Mouse (Mus musculus) embryonic facial prominence, embryonic 14.5 days (tissue): ENCODE measurements around the gene Gm6614. TPM values are rescaled to one million over a fixed set of nuclear protein-coding genes. Genes with fewer than 3 reads are reported as not detected.

Experiments
- ATAC-seq: fragments of 200-750 bp; cut with Nextera tagmentation; 2 replicates; pipeline ENCODE4 v1.8.0; 2017; ENCODE audit warnings: low read depth, moderate number of reproducible peaks, moderate TSS enrichment
- DNase-seq: peaks from one replicate; pipeline ENCODE4 v3.0.0-alpha.2; 2015; ENCODE audit warnings: low spot score
- H3K27ac ChIP-seq: fragments of 300-500 bp; sonication (generic); replicated peaks from 2 replicates; pipeline ENCODE4 v1.5.1; 2014; ENCODE audit warnings: low read depth, mild to moderate bottlenecking, low read length, moderate library complexity
- H3K27me3 ChIP-seq: fragments of 300-500 bp; sonication (generic); replicated peaks from 2 replicates; pipeline ENCODE4 v1.6.1; 2014; ENCODE audit warnings: low read length; ENCODE audit not compliant: control insufficient read depth, insufficient read depth
- H3K36me3 ChIP-seq: fragments of 300-500 bp; sonication (generic); 2 replicates; pipeline ENCODE4 v1.6.1; 2014; ENCODE audit warnings: low read length, mixed read lengths; ENCODE audit not compliant: control insufficient read depth, insufficient read depth
- H3K4me1 ChIP-seq: fragments of 300-500 bp; sonication (generic); 2 replicates; pipeline ENCODE4 v1.6.1; 2014; ENCODE audit warnings: antibody characterized with exemption, low read length; ENCODE audit not compliant: control insufficient read depth, insufficient read depth
- H3K4me2 ChIP-seq: fragments of 300-500 bp; sonication (generic); 2 replicates; pipeline ENCODE4 v1.6.1; 2014; ENCODE audit warnings: low read depth, mild to moderate bottlenecking, low read length, moderate library complexity, mixed read lengths
- H3K4me3 ChIP-seq: fragments of 300-500 bp; sonication (generic); 2 replicates; pipeline ENCODE4 v1.5.1; 2014; ENCODE audit warnings: low read depth, mild to moderate bottlenecking, low read length
- H3K9ac ChIP-seq: fragments of 300-500 bp; sonication (generic); 2 replicates; pipeline ENCODE4 v1.6.1; 2014; ENCODE audit warnings: low read depth, mild to moderate bottlenecking, low read length, moderate library complexity, mixed read lengths
- H3K9me3 ChIP-seq: fragments of 300-500 bp; sonication (generic); 2 replicates; pipeline ENCODE4 v1.6.1; 2016; ENCODE audit warnings: low read length; ENCODE audit not compliant: control insufficient read depth
- WGBS: fragments of 180-500 bp; shearing (Covaris S2); extraction: QIAGEN DNeasy Blood & Tissue Kit; methylation state at CpG from one replicate; pipeline ENCODE4 v1.1.7; 2014; 5-methylcytosine and 5-hydroxymethylcytosine counted together
- polyA plus RNA-seq: library from polyadenylated mRNA; unstranded; fragments of >200 nt; fragmentation: Nextera tagmentation; extraction: Ambion mirVana; gene quantifications from 2 replicates; pipeline ENCODE4 v1.2.1, GENCODE M21; 2014

The Gm6614 gene
- polyA plus RNA-seq, 1 experiment from 2014 or later, result not detected

DNA sequence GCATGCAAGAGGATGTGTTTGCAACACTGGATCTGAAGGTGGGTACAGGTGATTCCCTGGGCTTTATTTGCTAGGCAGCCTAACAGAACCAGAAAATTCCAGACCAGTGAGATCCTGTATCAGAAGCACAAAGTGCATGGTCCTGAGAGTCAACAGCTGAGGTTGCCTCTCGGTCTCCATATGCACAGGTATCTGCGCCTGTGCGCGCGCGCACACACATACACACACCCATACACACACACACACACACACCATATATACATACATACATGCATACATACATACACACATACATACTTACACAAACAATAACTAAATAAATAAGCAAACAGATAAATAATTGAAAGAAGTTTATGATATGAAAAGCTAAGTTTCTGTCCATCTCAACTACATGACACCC, 24.4 kb downstream of the Gm6614 start:
- H3K9ac ChIP-seq, result no peak overlapping the region
- no peaks in the 10 kb centered on the region for H3K9me3 ChIP-seq
- no peaks in the 10 kb centered on the region for H3K36me3 ChIP-seq
- H3K27ac ChIP-seq, result no peak overlapping the region
- H3K4me1 ChIP-seq, result no peaks in the 10 kb centered on the region
- no peak for DNase-seq
- no peak for ATAC-seq
- H3K4me2 ChIP-seq, result no peak overlapping the region
- no peaks in the 10 kb centered on the region for H3K27me3 ChIP-seq
- H3K4me3 ChIP-seq, result no peak overlapping the region
- 98% methylated on average over 6 of the region's 6 CpGs for WGBS

DNA sequence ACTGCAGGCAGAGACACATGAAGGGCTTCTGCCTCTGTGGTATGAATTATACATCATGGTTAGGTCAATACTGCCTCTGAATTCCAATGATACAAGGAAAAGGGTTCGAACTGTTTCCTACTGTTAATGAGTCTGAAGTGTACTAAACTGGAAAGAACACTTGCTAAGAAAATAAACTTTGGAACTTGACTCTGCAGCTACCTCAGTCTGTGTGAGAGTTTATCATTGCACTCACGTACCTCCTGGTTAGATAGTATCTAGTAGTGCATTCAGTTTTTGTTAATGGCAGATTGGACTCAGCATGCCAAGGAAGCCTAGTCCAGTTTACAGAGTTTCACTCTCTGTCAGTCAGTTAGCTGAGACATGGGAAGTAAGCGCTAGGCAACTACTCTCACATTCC, 26.6 kb downstream of the Gm6614 start:
- ATAC-seq (no peak), DNase-seq (no peak)
- Histone ChIP-seq H3K27ac (no peak overlapping the region), H3K4me1 (no peaks in the 10 kb centered on the region), H3K9ac (no peak overlapping the region), H3K36me3 (no peaks in the 10 kb centered on the region), H3K9me3 (no peaks in the 10 kb centered on the region), H3K27me3 (no peaks in the 10 kb centered on the region), H3K4me3 (no peak overlapping the region), H3K4me2 (no peak overlapping the region)
- WGBS, result 73% methylated on average over 3 of the region's 3 CpGs

DNA sequence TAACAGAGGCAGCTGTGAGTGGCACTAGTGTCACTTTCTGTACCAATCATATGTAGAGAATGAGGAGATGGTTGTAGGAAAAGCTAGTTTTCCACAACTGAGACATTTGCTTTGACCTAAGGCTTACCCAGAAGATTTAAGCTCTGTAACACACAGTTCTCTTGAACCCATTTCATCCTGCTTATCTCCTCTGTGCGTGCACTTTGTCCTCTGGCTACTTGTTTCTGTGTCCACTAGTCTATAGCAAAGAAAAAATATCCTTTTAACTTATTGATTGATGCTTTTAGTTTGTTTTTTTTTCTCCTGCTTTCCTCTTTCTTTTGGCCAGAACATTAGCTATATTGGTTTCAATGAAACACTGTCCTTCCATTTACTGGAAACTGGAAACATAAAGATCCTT, 48.8 kb downstream of the Gm6614 start:
- no peaks in the 10 kb centered on the region for H3K4me1 ChIP-seq
- no peak overlapping the region for H3K4me3 ChIP-seq
- no peaks in the 10 kb centered on the region for H3K9me3 ChIP-seq
- H3K4me2 ChIP-seq, result no peak overlapping the region
- no peaks in the 10 kb centered on the region for H3K27me3 ChIP-seq
- DNase-seq (no peak), ATAC-seq (no peak)
- H3K9ac ChIP-seq, result no peak overlapping the region
- 91% methylated on average over 1 of the region's 1 CpGs for WGBS
- no peaks in the 10 kb centered on the region for H3K36me3 ChIP-seq
- H3K27ac ChIP-seq, result no peak overlapping the region

DNA sequence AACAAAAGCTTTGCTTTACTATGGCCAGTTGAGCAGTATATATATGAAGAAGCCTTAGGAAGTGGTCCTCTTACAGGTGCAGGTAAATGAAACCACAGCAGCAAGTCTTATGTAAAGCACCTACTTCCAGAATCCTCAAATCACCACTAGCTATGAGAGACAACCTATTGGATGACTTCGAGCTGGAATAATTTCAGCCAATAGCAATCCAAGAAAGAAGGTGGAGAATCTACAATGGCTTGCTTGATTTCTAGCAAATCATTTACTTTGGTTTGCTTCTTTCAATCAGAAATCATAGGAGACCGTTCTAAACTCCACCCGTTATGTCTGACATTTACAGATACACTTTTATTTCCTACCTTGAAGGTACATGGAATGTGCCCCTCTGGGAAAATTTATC, 49.4 kb downstream of the Gm6614 start:
- no peak overlapping the region for H3K4me2 ChIP-seq
- H3K36me3 ChIP-seq, result no peaks in the 10 kb centered on the region
- 87% methylated on average over 3 of the region's 3 CpGs for WGBS
- H3K27me3 ChIP-seq, result no peaks in the 10 kb centered on the region
- no peaks in the 10 kb centered on the region for H3K9me3 ChIP-seq
- ATAC-seq (no peak), DNase-seq (no peak)
- no peak overlapping the region for H3K9ac ChIP-seq
- H3K4me1 ChIP-seq, result no peaks in the 10 kb centered on the region
- no peak overlapping the region for H3K4me3 ChIP-seq
- H3K27ac ChIP-seq, result no peak overlapping the region

DNA sequence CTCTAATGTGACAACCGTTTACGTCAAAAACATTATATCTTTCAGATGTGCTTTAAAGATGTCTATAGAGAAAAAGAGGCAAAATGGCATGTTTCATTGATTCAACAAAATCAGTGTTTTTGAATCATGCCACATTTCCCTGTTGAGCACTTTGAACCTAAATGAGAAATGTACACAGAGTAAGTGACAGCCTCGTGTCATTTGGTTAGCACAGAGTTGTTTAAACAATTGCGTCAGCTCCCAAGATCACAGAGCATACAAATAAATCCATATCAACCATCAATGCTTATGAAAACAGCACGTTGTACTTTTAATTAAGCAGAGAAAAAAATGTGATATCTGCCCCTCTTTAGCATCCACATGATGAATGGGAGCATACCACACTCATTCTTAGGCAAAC, 50.7 kb downstream of the Gm6614 start:
- 71% methylated on average over 5 of the region's 5 CpGs for WGBS

DNA sequence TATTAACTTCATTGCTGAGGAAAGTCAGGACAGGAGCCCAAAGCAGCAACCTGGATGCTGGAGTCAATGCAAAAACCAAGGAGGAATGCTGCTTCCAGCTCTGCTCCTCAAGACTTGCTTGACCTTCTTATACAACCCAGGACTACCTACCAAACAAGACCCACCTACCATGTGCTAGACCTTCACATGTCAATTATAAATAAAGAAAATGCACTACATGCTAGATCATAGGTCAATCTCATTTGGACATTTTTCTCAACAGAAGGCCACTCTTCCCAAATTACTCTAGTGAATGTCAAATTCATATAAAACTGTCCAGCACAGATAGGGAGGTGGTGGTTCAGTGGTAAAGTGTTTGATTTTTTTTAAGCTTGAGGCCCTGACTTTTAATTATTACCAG, 64.4 kb downstream of the Gm6614 start, which contains the start of gene Slco1a1:
TSS of gene Slco1a1 (minus strand) at position 101 of the 400 bp plus-strand sequence.
- no peaks in the 10 kb centered on the region for H3K9me3 ChIP-seq
- H3K4me3 ChIP-seq, result no peak within 1 kb of the TSS
- H3K4me2 ChIP-seq, result no peak within 1 kb of the TSS
- no peak for ATAC-seq
- no peaks in the 10 kb centered on the region for H3K36me3 ChIP-seq
- no peak within 1 kb of the TSS for H3K9ac ChIP-seq
- no peaks in the 10 kb centered on the region for H3K27me3 ChIP-seq
- H3K27ac ChIP-seq, result no peak within 1 kb of the TSS
- no peak for DNase-seq
- H3K4me1 ChIP-seq, result no peaks in the 10 kb centered on the region

More for the DNA sequence above, 50.7 kb downstream of the Gm6614 start:
- no peaks in the 10 kb centered on the region for H3K36me3 ChIP-seq
- H3K4me3 ChIP-seq, result no peak overlapping the region
- H3K27ac ChIP-seq, result no peak overlapping the region
- H3K27me3 ChIP-seq, result no peaks in the 10 kb centered on the region
- H3K9ac ChIP-seq, result no peak overlapping the region
- DNase-seq (no peak), ATAC-seq (no peak)
- no peak overlapping the region for H3K4me2 ChIP-seq
- no peaks in the 10 kb centered on the region for H3K9me3 ChIP-seq
- H3K4me1 ChIP-seq, result no peaks in the 10 kb centered on the region

DNA sequence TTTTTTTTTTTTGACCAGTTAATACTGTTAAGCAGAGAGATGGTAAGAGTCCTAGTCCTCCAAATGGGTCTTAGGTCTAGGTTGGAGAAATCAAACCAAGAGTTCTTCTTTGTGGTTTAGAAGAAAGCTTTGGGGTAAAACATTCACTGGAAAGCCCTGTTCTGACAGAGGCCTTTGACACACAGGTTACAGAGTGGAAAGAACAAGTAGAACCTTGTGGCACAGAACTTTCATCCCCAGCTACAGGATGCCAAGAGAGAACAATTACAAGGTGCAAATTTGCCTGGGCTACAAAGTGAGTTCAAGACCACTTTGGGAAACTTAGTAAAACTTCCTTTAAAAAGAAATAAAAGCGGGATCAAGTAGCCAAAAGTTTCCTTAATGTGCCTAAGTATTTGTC, 70.8 kb downstream of the Gm6614 start:
- Histone ChIP-seq H3K9me3 (no peaks in the 10 kb centered on the region), H3K36me3 (no peaks in the 10 kb centered on the region), H3K9ac (no peak overlapping the region), H3K27me3 (no peaks in the 10 kb centered on the region), H3K4me1 (no peaks in the 10 kb centered on the region), H3K4me2 (no peak overlapping the region), H3K27ac (no peak overlapping the region), H3K4me3 (no peak overlapping the region)
- no peak for ATAC-seq
- no peak for DNase-seq
- WGBS, result 71% methylated on average over 1 of the region's 1 CpGs

Other genes starting within 250 kb of the Gm6614 start
- 0.13 TPM in 1 of 2 replicates, not detected in the other for gene Gm5724, start 237.6 kb downstream of the Gm6614 start, polyA plus RNA-seq
- 0.37 and 0.47 TPM in 2 replicates for gene Slco1a4, start 155.2 kb downstream of the Gm6614 start, polyA plus RNA-seq
- gene Slco1a1, start 64.5 kb downstream of the Gm6614 start, polyA plus RNA-seq, result not detected in 2 replicates
- 0.35 TPM in 1 of 2 replicates, not detected in the other for gene Slco1a6, start 197.1 kb upstream of the Gm6614 start, polyA plus RNA-seq